Mouse (Mus musculus): ENCODE results near the gene Apba1. TPM values are rescaled to one million over a fixed set of nuclear protein-coding genes. Genes with fewer than 3 reads are reported as not detected.

Apba1 gene
- polyA plus RNA-seq, 2 experiments: 0.04 to 0.07 TPM

- no peak for DNase-seq (ENCODE audit: low read depth in 3 of 3, low spot score in 3 of 3)
- Histone ChIP-seq H3K9ac (replicated peaks) (no peak overlapping the region), H3K4me1 (replicated peaks; ENCODE audit: control insufficient read depth in 2 of 2, insufficient read depth in 2 of 2, low read length in 1 of 2) (no peaks in the 10 kb centered on the region), H3K36me3 (replicated peaks; ENCODE audit: control insufficient read depth, insufficient read depth, low read depth) (no peaks in the 10 kb centered on the region), H3K4me3 (ENCODE audit: insufficient read depth in 1 of 2, low read depth in 2 of 2, low read length in 2 of 2) (no peak overlapping the region), H3K4me2 (ENCODE audit: low read depth) (no peak overlapping the region), H3K9me3 (ENCODE audit: control insufficient read depth, low read length) (no peaks in the 10 kb centered on the region), H3K27ac (no peak overlapping the region), H3K27me3 (ENCODE audit: control insufficient read depth, insufficient read depth, low read length) (no peaks in the 10 kb centered on the region)
- WGBS (ENCODE audit: insufficient replicate concordance): 12% methylated on average over 6 of the region's 6 CpGs
- no peak for ATAC-seq (ENCODE audit: insufficient read depth)
- no peak for TF ChIP-seq EP300 (IDR thresholded peaks at IDR 0.05; ENCODE audit: low read depth)
- TF ChIP-seq CTCF (IDR thresholded peaks at IDR 0.05; ENCODE audit: low read depth): no peak
Observed at GRCm38 (mm10) chr19:23791704-23792103, 33.0 kb downstream of the Apba1 start.

- no peak overlapping the region for H3K4me2 ChIP-seq (ENCODE audit: low read depth)
- TF ChIP-seq CTCF (IDR thresholded peaks at IDR 0.05; ENCODE audit: low read depth) (no peak), EP300 (IDR thresholded peaks at IDR 0.05; ENCODE audit: low read depth) (no peak)
- H3K4me1 ChIP-seq (replicated peaks; ENCODE audit: control insufficient read depth in 2 of 2, insufficient read depth in 2 of 2, low read length in 1 of 2): no peaks in the 10 kb centered on the region
- no peak overlapping the region for H3K4me3 ChIP-seq (ENCODE audit: insufficient read depth in 1 of 2, low read depth in 2 of 2, low read length in 2 of 2)
- H3K27me3 ChIP-seq (ENCODE audit: control insufficient read depth, insufficient read depth, low read length): no peaks in the 10 kb centered on the region
- WGBS (ENCODE audit: insufficient replicate concordance): 55% methylated on average over 6 of the region's 6 CpGs
- no peak for ATAC-seq (ENCODE audit: insufficient read depth)
- no peaks in the 10 kb centered on the region for H3K9me3 ChIP-seq (ENCODE audit: control insufficient read depth, low read length)
- no peaks in the 10 kb centered on the region for H3K36me3 ChIP-seq (replicated peaks; ENCODE audit: control insufficient read depth, insufficient read depth, low read depth)
- DNase-seq (ENCODE audit: low read depth in 3 of 3, low spot score in 3 of 3): no peak
- H3K9ac ChIP-seq (replicated peaks): no peak overlapping the region
- no peak overlapping the region for H3K27ac ChIP-seq
Observed at GRCm38 (mm10) chr19:23792559-23792958, 33.9 kb downstream of the Apba1 start.

- H3K27ac ChIP-seq: no peak overlapping the region
- no peak for DNase-seq (ENCODE audit: low read depth in 3 of 3, low spot score in 3 of 3)
- H3K36me3 ChIP-seq (replicated peaks; ENCODE audit: control insufficient read depth, insufficient read depth, low read depth): no peaks in the 10 kb centered on the region
- H3K9me3 ChIP-seq (ENCODE audit: control insufficient read depth, low read length): no peaks in the 10 kb centered on the region
- WGBS (ENCODE audit: insufficient replicate concordance): 55% methylated on average over 3 of the region's 3 CpGs
- no peaks in the 10 kb centered on the region for H3K27me3 ChIP-seq (ENCODE audit: control insufficient read depth, insufficient read depth, low read length)
- no peak overlapping the region for H3K9ac ChIP-seq (replicated peaks)
- H3K4me1 ChIP-seq (replicated peaks; ENCODE audit: control insufficient read depth in 2 of 2, insufficient read depth in 2 of 2, low read length in 1 of 2): no peaks in the 10 kb centered on the region
- H3K4me3 ChIP-seq (ENCODE audit: insufficient read depth in 1 of 2, low read depth in 2 of 2, low read length in 2 of 2): no peak overlapping the region
- ATAC-seq (ENCODE audit: insufficient read depth): no peak
- TF ChIP-seq EP300 (IDR thresholded peaks at IDR 0.05; ENCODE audit: low read depth) (no peak), CTCF (IDR thresholded peaks at IDR 0.05; ENCODE audit: low read depth) (no peak)
- no peak overlapping the region for H3K4me2 ChIP-seq (ENCODE audit: low read depth)
Observed at GRCm38 (mm10) chr19:23794491-23794890, 35.8 kb downstream of the Apba1 start.

- Histone ChIP-seq H3K4me2 (ENCODE audit: low read depth) (no peak overlapping the region), H3K27ac (no peak overlapping the region), H3K27me3 (ENCODE audit: control insufficient read depth, insufficient read depth, low read length) (no peaks in the 10 kb centered on the region), H3K4me1 (replicated peaks; ENCODE audit: control insufficient read depth in 2 of 2, insufficient read depth in 2 of 2, low read length in 1 of 2) (no peaks in the 10 kb centered on the region), H3K36me3 (replicated peaks; ENCODE audit: control insufficient read depth, insufficient read depth, low read depth) (no peaks in the 10 kb centered on the region), H3K9ac (replicated peaks) (no peak overlapping the region), H3K9me3 (ENCODE audit: control insufficient read depth, low read length) (no peaks in the 10 kb centered on the region), H3K4me3 (ENCODE audit: insufficient read depth in 1 of 2, low read depth in 2 of 2, low read length in 2 of 2) (no peak overlapping the region)
- no peak for ATAC-seq (ENCODE audit: insufficient read depth)
- DNase-seq (ENCODE audit: low read depth in 3 of 3, low spot score in 3 of 3): no peak
- TF ChIP-seq CTCF (IDR thresholded peaks at IDR 0.05; ENCODE audit: low read depth) (no peak), EP300 (IDR thresholded peaks at IDR 0.05; ENCODE audit: low read depth) (no peak)
- 65% methylated on average over 4 of the region's 4 CpGs for WGBS (ENCODE audit: insufficient replicate concordance)
Observed at GRCm38 (mm10) chr19:23795156-23795555, 36.5 kb downstream of the Apba1 start.

GRCm38 (mm10) chr19:23801174-23801573, 42.5 kb downstream of the Apba1 start:
- 24% methylated on average over 1 of the region's 1 CpGs for WGBS (ENCODE audit: insufficient replicate concordance)

More at GRCm38 (mm10) chr19:23801174-23801573, 42.5 kb downstream of the Apba1 start:
- Histone ChIP-seq H3K4me3 (ENCODE audit: insufficient read depth in 1 of 2, low read depth in 2 of 2, low read length in 2 of 2) (no peak overlapping the region), H3K9ac (replicated peaks) (no peak overlapping the region), H3K36me3 (replicated peaks; ENCODE audit: control insufficient read depth, insufficient read depth, low read depth) (no peaks in the 10 kb centered on the region), H3K4me1 (replicated peaks; ENCODE audit: control insufficient read depth in 2 of 2, insufficient read depth in 2 of 2, low read length in 1 of 2) (no peaks in the 10 kb centered on the region), H3K27ac (no peak overlapping the region), H3K27me3 (ENCODE audit: control insufficient read depth, insufficient read depth, low read length) (no peaks in the 10 kb centered on the region), H3K4me2 (ENCODE audit: low read depth) (no peak overlapping the region), H3K9me3 (ENCODE audit: control insufficient read depth, low read length) (no peaks in the 10 kb centered on the region)
- ATAC-seq (ENCODE audit: insufficient read depth) (no peak), DNase-seq (ENCODE audit: low read depth in 3 of 3, low spot score in 3 of 3) (no peak)
- TF ChIP-seq CTCF (IDR thresholded peaks at IDR 0.05; ENCODE audit: low read depth) (no peak), EP300 (IDR thresholded peaks at IDR 0.05; ENCODE audit: low read depth) (no peak)

All from liver, embryonic 14.5 days (tissue).